Mouse (Mus musculus): Measurements from ENCODE around the gene Smc4. TPM values are rescaled to one million over a fixed set of nuclear protein-coding genes. Genes with fewer than 3 reads are reported as not detected.
"Not testable (repeated sequence)": the region's sequence is repeated elsewhere in the genome, so short reads cannot be mapped to it uniquely, and the experiment has no call there.

Smc4 gene
- polyA plus RNA-seq, 2 experiments from 2014 or later: 394 to 401 TPM

- not testable (repeated sequence) for ATAC-seq
Observed at GRCm38 (mm10) chr3:69018635-69019034, 14.1 kb downstream of the Smc4 start.

- ATAC-seq: peak; percentile 30
Observed at GRCm38 (mm10) chr3:69020285-69020684, 15.7 kb downstream of the Smc4 start.

- no peak for ATAC-seq
Observed at GRCm38 (mm10) chr3:69020764-69021163, 16.2 kb downstream of the Smc4 start.

- peak; percentile 44 for ATAC-seq
Observed at GRCm38 (mm10) chr3:69026133-69026783, 21.7 kb downstream of the Smc4 start.

- no peak for ATAC-seq
Observed at GRCm38 (mm10) chr3:69040105-69040504, 35.6 kb downstream of the Smc4 start.

GRCm38 (mm10) chr3:69041298-69041697 is 36.8 kb downstream of the Smc4 start:
- peak; percentile 51 for ATAC-seq

GRCm38 (mm10) chr3:69044167-69044591 is 39.6 kb downstream of the Smc4 start:
- peak; percentile 41 for ATAC-seq

GRCm38 (mm10) chr3:69044645-69045399 is 40.3 kb downstream of the Smc4 start, which contains the start of gene Trim59:
Gene Trim59, minus strand, starts transcription at chr3:69044755.
- ATAC-seq: peak; percentile 66

GRCm38 (mm10) chr3:69045400-69045703 is 40.8 kb downstream of the Smc4 start:
- no peak for ATAC-seq

GRCm38 (mm10) chr3:69045750-69046149 is 41.2 kb downstream of the Smc4 start:
- no peak for ATAC-seq

- no peak for ATAC-seq
Observed at GRCm38 (mm10) chr3:69046509-69046908, 42.0 kb downstream of the Smc4 start.

- ATAC-seq: no peak
Observed at GRCm38 (mm10) chr3:69047684-69048083, 43.1 kb downstream of the Smc4 start.

GRCm38 (mm10) chr3:69049011-69049410 is 44.5 kb downstream of the Smc4 start:
- no peak for ATAC-seq

- no peak for ATAC-seq
Observed at GRCm38 (mm10) chr3:69051894-69052293, 47.4 kb downstream of the Smc4 start.

GRCm38 (mm10) chr3:69054760-69055432 is 50.4 kb downstream of the Smc4 start:
- ATAC-seq: no peak

- no peak for ATAC-seq
Observed at GRCm38 (mm10) chr3:69055871-69056270, 51.3 kb downstream of the Smc4 start.

GRCm38 (mm10) chr3:69060672-69061071 is 56.1 kb downstream of the Smc4 start:
- no peak for ATAC-seq

- ATAC-seq: no peak
Observed at GRCm38 (mm10) chr3:69062764-69063163, 58.2 kb downstream of the Smc4 start.

- no peak for ATAC-seq
Observed at GRCm38 (mm10) chr3:69064005-69064404, 59.5 kb downstream of the Smc4 start.

All from activated CD4-positive, CD25-positive, alpha-beta regulatory T cell, adult 4 months (primary cell).